8 mouse cellular contexts compared by ENCODE assay signal in the genomic region with DNA sequence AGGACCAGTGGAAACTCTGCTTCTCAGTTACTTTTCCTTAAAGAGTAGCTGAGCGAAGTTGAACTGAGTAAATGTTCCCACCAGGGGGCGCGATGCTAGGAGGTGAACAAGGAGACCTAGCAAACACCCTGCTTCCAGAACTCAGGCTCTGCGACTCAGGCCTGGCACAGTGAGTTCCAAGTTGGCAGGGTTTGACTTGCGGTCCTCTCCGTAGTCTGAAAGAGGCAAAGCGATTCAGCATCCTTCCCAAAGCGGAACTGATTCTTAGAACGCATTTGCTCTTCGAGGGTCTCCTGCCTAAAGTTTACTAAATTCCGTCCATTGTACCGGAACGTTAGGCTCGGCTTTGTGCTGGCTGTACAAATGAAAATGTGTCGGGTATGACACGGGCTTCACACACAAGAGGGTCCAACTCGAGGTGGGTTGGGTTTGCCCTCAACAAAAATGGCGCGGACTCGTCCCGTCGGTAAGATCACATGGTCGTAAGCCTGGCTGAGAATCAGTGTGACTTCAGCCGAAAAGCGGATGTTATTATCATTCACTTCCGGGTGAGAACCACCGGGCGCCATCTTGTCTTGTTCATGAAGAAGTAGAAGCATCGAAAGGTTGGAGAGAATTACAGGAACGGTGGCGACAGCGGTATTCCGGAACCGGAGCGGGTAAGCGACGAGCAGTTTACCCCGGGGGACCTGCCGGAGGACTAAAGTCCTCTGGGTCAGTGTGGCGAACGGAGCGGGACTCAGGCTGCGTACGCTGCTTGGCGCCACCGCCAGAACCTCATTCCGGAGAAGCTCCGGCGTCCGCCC. TPM values are rescaled to one million over a fixed set of nuclear protein-coding genes. Genes with fewer than 3 reads are reported as not detected.
DNase-seq lines count a peak whose midpoint lies in the region; ATAC-seq lines count a peak whose summit lies in the region.

Gene Pnisr (plus strand): TSS at position 103 of the 806 bp plus-strand sequence.

- H3K9me3 ChIP-seq in hindbrain, embryonic 14.5 days (ENCODE audit: control insufficient read depth, low read length): no peaks in the 10 kb centered on the region

- no peaks in the 10 kb centered on the region for H3K27me3 ChIP-seq in hindbrain, embryonic 14.5 days (ENCODE audit: control insufficient read depth, insufficient read depth, low read length)

- ATAC-seq in hindbrain, embryonic 14.5 days (ENCODE audit: low FRiP score): peak; percentile 98

- H3K4me1 ChIP-seq in hindbrain, embryonic 14.5 days (replicated peaks; ENCODE audit: control insufficient read depth, insufficient read depth, low read length): peaks cover 24% of the 10 kb centered on the region

- H3K9ac ChIP-seq in hindbrain, embryonic 14.5 days: peak within 1 kb of the TSS; percentile 99

- H3K27ac ChIP-seq in hindbrain, embryonic 14.5 days: peak within 1 kb of the TSS; percentile 99

- peak; percentile 99 for DNase-seq in R1 (ENCODE audit: low read depth, low spot score)
- DNase-seq in cerebellum, postnatal 25 days: peak; percentile 91 to 97
- DNase-seq in frontal cortex, postnatal 25 days (ENCODE audit: low spot score in 2 of 2): peak; percentile 91 to 96
- DNase-seq in hindbrain, embryonic 14.5 days (ENCODE audit: low spot score): peak; percentile 97
- peak; percentile 90 to 91 for DNase-seq in layer of hippocampus, postnatal 36 days
- peak; percentile 98 for DNase-seq in lung, postnatal 36 days
- DNase-seq in retina, postnatal 1 day: peak; percentile 99
- DNase-seq in urinary bladder, adult 18-20 months (ENCODE audit: low spot score in 2 of 2): peak; percentile 89 to 90

- H3K4me3 ChIP-seq in hindbrain, embryonic 14.5 days (replicated peaks; ENCODE audit: low read length): peak within 1 kb of the TSS; percentile 95

- H3K36me3 ChIP-seq in hindbrain, embryonic 14.5 days (replicated peaks; ENCODE audit: control insufficient read depth, insufficient read depth): no peaks in the 10 kb centered on the region

- WGBS in hindbrain, embryonic 14.5 days: under 1% methylated on average over 50 of the region's 50 CpGs

- peak within 1 kb of the TSS; percentile 68 for H3K4me2 ChIP-seq in hindbrain, embryonic 14.5 days (replicated peaks)

RNA-seq across cellular contexts. Expression of gene Pnisr, which starts in this region (rescaled TPM):
- polyA plus RNA-seq in hindbrain, embryonic 14.5 days (2014; fragmentation: Nextera tagmentation; extraction: Ambion mirVana): 155 and 166 TPM in 2 replicates
- 100 to 1,000 TPM; 195 to 242 TPM for total RNA-seq in layer of hippocampus, postnatal 36 days (2021)

Comparison
In these comparisons a context has a peak if more than half of its experiments do, and no peak if none do; other contexts are left out.
1. Peak in every context shown above with its lines: DNase-seq, ATAC-seq, H3K4me3 ChIP-seq and H3K27ac ChIP-seq.